Mouse (Mus musculus) left cerebral cortex, postnatal 4 days (tissue): ENCODE results near the gene Gm5475. TPM values are rescaled to one million over a fixed set of nuclear protein-coding genes. Genes with fewer than 3 reads are reported as not detected.

Experiments used
- total RNA-seq, 2 experiments: library from RNA; stranded (reverse); gene quantifications; 2 replicates each; pipeline ENCODE4 v1.2.3; 2021

Gm5475 gene
- total RNA-seq, 2 experiments from 2014 or later, result not detected

Other genes starting within 250 kb of the Gm5475 start
- gene Atf1, start 194.3 kb upstream of the Gm5475 start, total RNA-seq, result 10 to 100 TPM; 17.1 to 23.4 TPM
- not detected for gene Tmprss12, start 141.3 kb upstream of the Gm5475 start, total RNA-seq
- gene Mettl7a1, start 118.0 kb upstream of the Gm5475 start, total RNA-seq, result 1 to 10 TPM; 6.0 to 6.5 TPM
- gene Mettl7a3, start 87.2 kb upstream of the Gm5475 start, total RNA-seq, result under 1 TPM in 1 of 2 experiments, not detected in 1; 0.34 TPM
- not detected for gene Methig1, start 69.0 kb upstream of the Gm5475 start, total RNA-seq
- under 1 TPM; 0.24 to 0.38 TPM for gene Mettl7a2, start 68.9 kb upstream of the Gm5475 start, total RNA-seq
- gene Higd1c, start 57.6 kb upstream of the Gm5475 start, total RNA-seq, result not detected
- gene Slc11a2, start 2.9 kb downstream of the Gm5475 start, total RNA-seq, result 10 to 100 TPM; 55.9 to 61.2 TPM
- 10 to 100 TPM; 65.8 to 70.5 TPM for gene Letmd1, start 46.9 kb downstream of the Gm5475 start, total RNA-seq
- 10 to 100 TPM; 53.1 to 54.0 TPM for gene Csrnp2, start 73.3 kb downstream of the Gm5475 start, total RNA-seq
- gene Tfcp2, start 129.9 kb downstream of the Gm5475 start, total RNA-seq, result 10 to 100 TPM; 33.0 to 36.5 TPM
- gene Pou6f1, start 177.8 kb downstream of the Gm5475 start, total RNA-seq, result 100 to 1,000 TPM; 123 to 125 TPM
- gene Dazap2, start 193.2 kb downstream of the Gm5475 start, total RNA-seq, result 10 to 100 TPM; 67.6 to 71.0 TPM
- 1 to 10 TPM; 2.4 to 3.2 TPM for gene Smagp, start 214.8 kb downstream of the Gm5475 start, total RNA-seq
- 1 to 10 TPM; 1.8 to 2.4 TPM for gene Bin2, start 247.4 kb downstream of the Gm5475 start, total RNA-seq